Mouse (Mus musculus): ENCODE measurements around the gene Fryl.

Gene Fryl

GRCm38 (mm10) chr5:73219716-73220115 lies 36.7 kb downstream of the Fryl start:
- DNase-seq (ENCODE audit: low spot score) = no peak

GRCm38 (mm10) chr5:73218065-73218464 lies 38.4 kb downstream of the Fryl start:
- no peak for DNase-seq (ENCODE audit: low spot score)

DNA sequence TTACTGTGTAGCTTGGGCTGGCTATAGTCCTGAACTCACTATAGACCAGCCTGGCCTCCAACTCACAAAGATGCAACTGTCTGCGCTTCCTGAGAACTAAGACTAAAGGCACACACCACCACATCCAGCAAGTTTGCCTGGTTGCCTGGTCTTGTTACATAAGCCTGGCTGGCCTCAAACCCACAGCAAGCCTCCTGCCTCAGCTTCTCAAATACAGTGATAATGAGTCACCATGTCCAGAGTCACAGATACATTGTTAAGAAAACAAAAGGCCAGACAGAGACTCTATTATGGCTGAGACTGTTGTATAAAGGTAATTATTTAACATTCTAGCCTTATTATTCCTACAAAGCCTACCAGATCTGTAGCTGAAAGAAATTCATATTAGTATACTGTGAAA lies 39.3 kb downstream of the Fryl start:
- no peak for DNase-seq (ENCODE audit: low spot score)

DNA sequence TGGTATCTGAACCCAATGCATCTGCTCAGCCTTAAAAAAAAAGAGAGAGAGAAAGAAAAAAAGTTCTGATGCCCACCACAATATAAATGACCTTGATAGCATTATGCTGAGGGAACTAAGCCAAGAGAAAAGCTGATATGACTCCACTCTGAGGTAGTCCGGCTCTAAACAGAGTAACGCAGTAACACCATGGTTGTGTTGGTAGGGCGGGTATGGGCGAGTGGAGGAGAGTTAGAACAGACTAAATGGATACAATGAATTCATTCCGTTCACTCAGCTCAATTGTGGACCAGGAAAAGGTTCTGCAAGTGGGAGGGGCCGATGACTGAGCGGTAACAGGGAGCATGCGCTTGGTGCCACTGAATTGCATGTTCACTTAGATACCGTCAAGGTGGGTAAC lies 40.4 kb downstream of the Fryl start:
- no peak for DNase-seq (ENCODE audit: low spot score)

DNA sequence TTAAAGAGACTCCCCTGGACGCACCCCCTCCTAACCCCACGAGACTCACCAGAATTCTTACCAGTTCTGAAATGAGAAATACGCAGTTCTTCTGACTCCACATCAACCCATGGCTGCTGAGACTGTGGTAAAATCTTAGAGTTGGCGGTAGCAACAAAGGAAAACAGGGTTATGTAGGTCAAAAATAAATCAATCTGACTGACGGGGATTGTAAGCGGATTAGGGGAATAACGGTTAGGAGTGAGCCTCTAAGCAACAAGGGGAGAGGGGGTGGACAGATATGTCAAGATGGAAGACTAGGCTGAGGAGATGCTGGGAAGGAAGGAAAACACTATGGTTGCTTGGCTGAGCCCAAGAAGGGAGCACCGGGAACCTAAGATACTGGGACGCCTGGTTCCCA lies 44.0 kb downstream of the Fryl start:
- DNase-seq (ENCODE audit: low spot score) = no peak

- DNase-seq (ENCODE audit: low spot score) = no peak
These were observed 44.5 kb downstream of the Fryl start for GRCm38 (mm10) chr5:73211961-73212360.

DNA sequence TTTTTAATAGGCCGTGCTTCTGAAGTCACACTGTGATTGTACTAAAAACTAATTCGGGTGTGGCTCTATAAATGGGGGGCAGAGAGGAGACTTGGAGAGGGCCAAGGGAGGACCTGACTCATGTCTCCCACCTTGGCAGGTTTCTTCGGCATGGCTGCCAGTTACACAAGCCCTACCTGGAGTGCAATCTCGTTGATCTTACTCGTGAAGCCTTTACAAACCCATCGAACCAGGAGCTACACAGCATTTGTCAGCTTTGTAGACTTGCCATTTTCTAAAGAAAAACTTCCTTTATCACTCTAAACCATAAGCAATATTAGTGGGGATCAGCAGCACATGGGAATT lies 45.5 kb downstream of the Fryl start:
- no peak for DNase-seq (ENCODE audit: low spot score)

DNA sequence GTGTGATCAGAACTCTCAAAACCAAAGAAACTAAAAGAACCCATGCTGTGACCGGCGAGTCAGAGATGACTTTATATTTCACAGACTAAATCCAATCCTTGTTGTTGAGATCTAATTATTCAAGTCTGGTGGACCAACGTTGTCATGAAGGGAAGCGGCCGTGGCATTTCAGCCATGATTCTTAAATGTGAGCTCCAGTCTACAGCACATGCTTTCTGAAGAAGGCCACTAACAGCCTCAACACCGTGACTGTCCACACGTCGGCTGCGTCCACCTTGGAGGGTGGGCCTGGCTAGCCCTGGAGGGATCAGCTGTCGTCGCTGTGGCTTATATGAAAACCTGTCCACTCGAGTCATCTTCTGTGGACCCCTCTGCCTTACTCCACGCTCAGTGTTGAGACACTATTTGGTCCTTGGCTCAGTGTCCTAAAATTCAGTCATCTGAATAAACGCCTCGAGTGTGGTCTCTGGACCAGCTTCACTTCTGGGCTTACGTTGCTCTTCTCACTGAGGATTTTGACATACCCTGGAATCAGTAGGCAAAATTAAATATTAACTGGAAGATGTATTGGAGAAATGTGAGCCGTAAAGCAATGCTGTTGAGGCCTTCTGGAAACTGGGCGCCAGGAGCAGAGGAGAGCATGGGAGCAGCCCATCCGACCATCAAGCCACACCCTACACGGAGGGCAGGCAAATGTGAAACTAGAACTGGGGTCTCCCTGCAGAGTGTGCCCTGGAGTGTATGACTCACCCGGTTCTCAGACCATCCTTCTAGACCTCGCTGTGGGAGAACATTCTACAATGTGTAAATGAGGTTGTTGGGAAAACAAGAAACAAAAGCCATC lies 46.1 kb downstream of the Fryl start:
- no peak for DNase-seq (ENCODE audit: low spot score)

GRCm38 (mm10) chr5:73209201-73210096 lies 47.0 kb downstream of the Fryl start:
- DNase-seq (ENCODE audit: low spot score) = peak; percentile 60

- DNase-seq (ENCODE audit: low spot score) = peak; percentile 73
These were observed 47.8 kb downstream of the Fryl start for GRCm38 (mm10) chr5:73208645-73209044.

DNA sequence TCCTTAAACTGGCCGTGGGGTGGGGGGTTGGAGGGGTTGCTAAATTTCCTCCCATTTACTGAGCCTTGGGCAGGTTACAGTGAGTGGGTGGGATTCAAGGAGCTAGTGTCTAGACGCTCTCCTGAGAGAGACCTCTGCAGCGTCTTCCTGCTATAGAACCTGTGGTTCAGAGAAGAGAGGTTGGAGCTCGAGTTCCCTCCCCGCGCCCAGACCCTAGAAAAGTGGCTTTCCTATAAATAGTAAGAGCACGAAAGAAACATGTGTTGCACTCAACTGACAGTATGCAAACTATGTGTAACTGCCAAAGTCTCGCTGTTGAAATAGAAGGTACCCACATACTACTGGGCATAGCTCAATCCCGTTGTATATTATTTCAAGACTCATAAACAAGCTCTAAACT lies 49.7 kb downstream of the Fryl start:
- DNase-seq (ENCODE audit: low spot score) = no peak

GRCm38 (mm10) chr5:73205996-73206629 lies 50.3 kb downstream of the Fryl start:
- peak; percentile 67 for DNase-seq (ENCODE audit: low spot score)

DNA sequence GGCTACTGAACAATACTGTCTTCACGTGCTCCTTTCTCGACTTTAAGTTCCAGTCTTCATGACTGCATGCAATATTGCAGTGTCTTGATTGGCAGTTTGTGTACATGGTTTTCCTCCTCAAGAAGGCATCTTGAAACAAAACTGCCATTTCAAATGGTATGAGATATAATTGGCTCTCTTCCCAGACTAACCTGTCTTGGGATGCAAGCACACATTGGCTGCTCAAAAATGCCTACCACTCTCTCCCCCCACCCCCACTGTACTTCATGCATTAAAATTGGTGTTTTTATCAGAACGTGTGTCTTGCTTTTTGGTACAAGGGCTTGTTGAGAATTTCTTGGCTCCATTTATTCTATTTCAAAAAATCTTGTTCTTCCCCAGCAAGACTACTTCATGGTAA lies 51.4 kb downstream of the Fryl start:
- DNase-seq (ENCODE audit: low spot score) = no peak

DNA sequence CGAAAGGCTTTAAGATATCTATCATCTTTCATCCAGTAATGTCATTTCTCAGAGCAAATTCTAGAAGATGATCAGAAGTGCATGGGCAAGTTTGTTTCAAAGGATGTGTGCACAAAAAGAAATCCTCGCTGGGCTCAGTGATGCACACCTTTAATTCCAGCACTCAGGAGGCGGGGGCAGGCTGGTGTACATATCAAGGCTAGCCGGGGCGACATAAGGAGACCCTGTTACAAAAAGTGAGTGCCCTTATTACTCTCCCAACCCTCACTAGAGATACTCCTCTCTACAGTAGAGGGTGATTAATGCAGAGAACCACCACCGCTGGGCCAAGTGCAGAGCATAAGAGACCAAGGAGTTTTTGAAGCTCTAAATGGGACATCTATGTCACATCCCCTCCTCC lies 53.9 kb downstream of the Fryl start:
- DNase-seq (ENCODE audit: low spot score) = no peak

GRCm38 (mm10) chr5:73202077-73202476 lies 54.3 kb downstream of the Fryl start:
- DNase-seq (ENCODE audit: low spot score) = no peak

DNA sequence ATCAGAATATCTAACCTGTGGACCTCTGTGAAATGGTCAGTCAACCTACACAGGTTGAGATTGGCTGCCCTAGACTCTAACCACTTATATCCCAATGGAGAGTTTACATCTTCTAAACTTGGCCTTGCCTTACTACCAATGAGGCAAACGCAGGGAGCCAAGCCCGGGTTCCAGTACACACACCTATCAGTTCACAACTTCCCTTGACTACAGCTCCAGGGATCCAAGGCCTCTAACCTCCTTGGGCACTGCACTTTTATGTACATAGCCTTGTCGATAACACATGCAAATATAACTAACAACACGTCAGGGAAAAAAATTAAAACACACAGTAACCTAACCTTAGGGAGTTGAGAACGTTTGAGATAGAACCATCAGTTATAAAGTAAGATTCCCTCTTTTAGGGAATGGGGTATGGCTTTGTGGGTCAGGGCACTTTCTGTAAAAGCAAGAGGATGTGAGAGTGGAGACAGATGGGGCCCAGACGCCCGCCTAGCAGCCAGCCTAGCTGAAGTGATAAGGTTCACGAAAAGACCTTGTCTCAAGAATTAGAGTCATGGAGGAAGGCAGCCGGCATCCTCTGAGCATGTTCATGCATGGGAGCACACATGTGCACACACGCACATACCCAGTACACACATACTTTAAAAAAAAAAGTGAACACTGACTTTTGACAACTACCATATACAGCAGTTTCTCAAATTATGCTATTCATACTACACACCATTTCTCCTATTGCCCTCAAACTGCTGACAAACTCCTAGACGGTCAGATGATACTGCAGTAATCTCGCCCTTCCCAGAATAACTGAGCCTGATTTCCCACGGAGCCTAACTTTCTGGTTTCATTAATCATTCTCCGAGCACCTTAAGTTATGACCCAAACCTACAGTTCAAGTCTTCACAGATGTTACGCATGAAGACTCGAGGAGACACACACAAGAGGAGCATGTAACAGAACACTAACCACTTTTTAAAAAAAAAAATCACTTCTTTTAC lies 55.7 kb downstream of the Fryl start:
- DNase-seq (ENCODE audit: low spot score) = no peak

DNA sequence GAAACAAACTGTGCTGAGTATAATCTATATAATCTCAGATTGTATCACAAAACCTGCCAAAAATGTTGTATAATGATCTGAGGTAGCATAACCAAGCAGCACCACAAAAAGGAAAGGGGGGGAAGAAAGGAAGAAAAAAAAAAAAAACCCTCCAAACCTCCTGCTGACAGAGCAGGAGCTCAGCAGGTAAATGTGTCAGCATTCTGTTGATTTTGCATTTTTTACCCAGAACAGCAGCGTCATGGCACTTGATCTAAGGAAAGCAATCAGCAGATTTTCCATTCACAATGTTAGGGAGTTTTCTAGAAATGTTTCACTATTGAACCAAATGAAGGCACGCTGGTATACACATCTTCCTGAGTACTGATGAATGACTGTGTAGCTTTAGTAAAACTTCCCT lies 56.8 kb downstream of the Fryl start:
- DNase-seq (ENCODE audit: low spot score) = no peak

DNA sequence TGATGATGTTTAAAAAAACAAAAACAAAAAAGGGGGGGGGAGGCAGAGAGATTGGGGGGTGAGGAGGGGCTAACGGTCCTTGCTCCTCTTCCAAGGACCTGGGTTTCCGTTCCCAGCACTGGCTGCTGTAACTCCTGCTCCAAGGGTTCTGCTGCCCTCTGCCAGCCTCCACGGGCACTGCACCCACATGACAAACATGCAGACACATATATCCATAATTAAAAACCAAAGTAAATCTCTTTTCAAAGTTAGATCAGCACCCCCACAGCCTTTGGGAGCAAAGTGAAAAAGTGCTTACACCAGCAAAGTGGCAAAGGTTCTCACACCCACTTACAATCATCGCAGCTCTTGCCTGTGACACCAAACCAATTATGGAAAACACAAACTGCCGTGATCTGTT lies 57.7 kb downstream of the Fryl start:
- DNase-seq (ENCODE audit: low spot score) = no peak

- no peak for DNase-seq (ENCODE audit: low spot score)
These were observed 58.6 kb downstream of the Fryl start for GRCm38 (mm10) chr5:73197796-73198195.

GRCm38 (mm10) chr5:73194740-73195139 lies 61.7 kb downstream of the Fryl start:
- no peak for DNase-seq (ENCODE audit: low spot score)

DNA sequence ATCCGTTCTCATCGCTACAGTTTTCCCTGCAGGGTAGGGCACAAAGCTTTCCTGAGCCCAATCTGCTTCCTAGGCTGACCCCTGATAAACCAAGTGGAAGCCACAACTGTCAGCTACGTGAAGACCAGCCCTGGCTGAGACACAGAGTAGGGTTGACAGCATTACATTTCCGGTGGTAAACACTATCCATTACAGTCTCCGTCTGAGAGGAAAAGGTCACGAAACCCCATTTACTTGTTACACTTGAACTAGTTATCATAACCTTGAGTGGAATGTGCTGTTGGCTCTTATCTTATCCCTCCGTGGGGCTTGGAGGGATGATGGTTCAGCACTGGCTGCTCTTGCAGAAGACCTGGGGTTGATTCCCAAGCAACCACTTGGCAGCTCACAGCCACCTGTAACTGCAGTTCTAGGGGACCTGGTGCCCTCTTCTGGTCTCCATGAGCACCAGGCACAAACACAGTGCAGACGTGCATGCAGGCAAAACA lies 62.3 kb downstream of the Fryl start:
- DNase-seq (ENCODE audit: low spot score) = no peak
